Mouse (Mus musculus): ENCODE data around the gene Armcx1.
"Not testable (repeated sequence)": the region's sequence is repeated elsewhere in the genome, so short reads cannot be mapped to it uniquely, and the experiment has no call there.

Gene Armcx1

GRCm38 (mm10) chrX:134757293-134757995, 39.7 kb downstream of the Armcx1 start:
- CTCF ChIA-PET, result no interaction called here

DNA sequence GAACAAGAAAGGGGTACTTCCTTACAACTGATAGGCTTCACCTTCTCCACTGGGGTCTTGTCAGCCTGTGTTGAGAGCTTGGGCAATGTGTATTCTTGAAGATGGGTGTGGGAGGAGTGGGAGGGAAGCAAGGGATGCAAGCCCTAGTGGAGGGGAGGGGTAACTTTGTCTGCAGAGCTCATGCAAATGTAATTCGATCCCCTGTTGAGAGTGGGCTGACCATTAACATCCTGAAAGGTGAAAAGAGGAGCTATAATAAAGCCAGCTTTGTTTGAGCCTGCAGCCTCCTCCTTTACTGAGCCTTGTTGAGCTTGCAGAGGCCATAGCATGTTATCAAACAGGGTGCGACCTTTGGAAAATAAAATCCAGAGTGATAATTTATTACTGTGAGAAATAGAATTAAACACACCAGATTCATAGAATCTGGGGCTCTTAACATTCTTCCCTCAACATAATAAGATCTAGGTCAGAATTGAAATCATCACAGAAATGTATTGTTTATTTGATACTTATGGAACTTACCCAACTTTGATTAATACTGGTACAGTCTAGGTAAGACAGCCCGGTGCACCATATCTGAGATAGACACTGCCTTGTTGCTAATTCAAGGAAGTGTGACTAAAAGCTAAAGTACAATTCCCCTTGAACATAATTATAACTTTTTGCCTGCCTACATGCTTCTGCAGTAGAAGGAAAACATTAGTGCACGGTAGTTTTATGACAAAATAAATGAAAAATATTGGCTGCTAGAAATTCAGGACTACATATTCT, 45.9 kb downstream of the Armcx1 start:
- CTCF ChIA-PET, result not testable (repeated sequence)
